Mouse (Mus musculus) kidney, postnatal 14 days (tissue): ENCODE measurements at regions not wholly inside any gene's neighbourhood (a gene's known extent, or its start where the extent isn't known, plus 50 kb on each side); places are given as distances from the start of the nearest gene placed in this dataset.

Source experiments
- DNase-seq: peaks from one replicate; pipeline ENCODE4 v3.0.0; 2022; ENCODE audit warnings: mixed read lengths

- DNase-seq = no peak
Measured at GRCm38 (mm10) chrX:14592793-14593192, 381.8 kb downstream of the H2al1n start.

- no peak for DNase-seq
Measured at GRCm38 (mm10) chrX:14596799-14597198, 385.9 kb downstream of the H2al1n start.

DNA sequence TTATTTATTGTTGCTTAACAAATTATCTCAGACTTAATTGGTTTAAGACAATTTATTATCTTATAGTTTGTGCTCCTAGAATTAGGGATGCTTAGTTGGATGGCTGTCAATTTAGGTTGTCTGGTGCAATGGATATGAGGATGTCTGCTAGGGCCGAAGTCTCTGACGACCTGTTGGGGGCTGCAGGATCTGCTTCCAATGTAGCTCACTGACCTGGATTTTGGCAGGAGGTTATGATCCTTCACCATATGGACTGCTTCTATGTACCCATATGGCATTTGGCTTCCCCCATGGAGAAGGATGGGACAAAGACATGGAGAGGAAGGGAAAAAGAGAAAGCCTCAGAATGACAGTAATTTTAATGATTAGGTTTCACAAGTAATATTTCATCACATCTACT is 391.0 kb downstream of the H2al1n start:
- no peak for DNase-seq

DNA sequence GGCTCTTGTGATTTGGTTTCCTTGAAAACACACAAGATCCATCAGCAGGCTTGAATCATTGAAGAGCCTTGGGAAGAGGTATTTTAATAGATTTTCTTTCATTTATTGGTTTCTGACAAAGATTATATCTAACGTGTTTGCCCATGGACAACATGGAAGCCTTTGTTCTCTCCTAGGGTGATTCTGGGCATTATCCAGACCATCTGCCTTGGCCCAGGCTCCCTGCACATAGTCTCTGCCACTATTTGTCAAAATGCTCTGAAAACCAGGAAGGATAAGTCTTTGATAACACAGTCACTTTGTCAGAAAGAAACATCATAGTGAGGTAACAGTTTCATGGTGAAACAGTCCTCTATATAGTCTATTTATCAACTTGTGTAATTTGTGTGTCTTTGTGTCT is 398.2 kb downstream of the H2al1n start:
- DNase-seq = no peak

- DNase-seq = peak; percentile 54
Measured at GRCm38 (mm10) chrX:14628267-14628901, 417.4 kb downstream of the H2al1n start.

- no peak for DNase-seq
Measured at GRCm38 (mm10) chrX:14639378-14639777, 428.4 kb downstream of the H2al1n start.

- DNase-seq = no peak
Measured at GRCm38 (mm10) chrX:14664852-14665251, 453.9 kb downstream of the H2al1n start.

GRCm38 (mm10) chrX:14696375-14696774 is 485.4 kb downstream of the H2al1n start:
- DNase-seq = no peak

- no peak for DNase-seq
Measured at GRCm38 (mm10) chrX:14738999-14739398, 528.1 kb downstream of the H2al1n start.
